Mouse (Mus musculus) CH12.LX (cell line): Measurements from ENCODE around the gene Laptm5. TPM values are rescaled to one million over a fixed set of nuclear protein-coding genes. Genes with fewer than 3 reads are reported as not detected.
A peak's percentile ranks its signal among the peaks of the same experiment; 100 is the strongest.

ENCODE experiments used
- DNase-seq: peaks from one replicate; pipeline ENCODE4 v3.0.0-alpha.2; 2013; ENCODE audit errors: extremely low read depth
- H3K27ac ChIP-seq: 2 replicates; pipeline ENCODE4 v1.5.1; 2012; ENCODE audit warnings: low read depth, mild to moderate bottlenecking, control low read depth, moderate library complexity; ENCODE audit not compliant: insufficient read depth
- H3K27me3 ChIP-seq: replicated peaks from 2 replicates; pipeline ENCODE3; 2012; ENCODE audit warnings: inconsistent platforms
- H3K36me3 ChIP-seq, 2 experiments: replicated peaks in 1 of 2; 2 replicates each; pipeline versions ENCODE3 to v1.6.1; 2012; ENCODE audit warnings: inconsistent platforms in 1 of 2, low read length in 1 of 2, mild to moderate bottlenecking in 1 of 2, mixed read lengths in 1 of 2, moderate library complexity in 1 of 2; ENCODE audit not compliant: control insufficient read depth in 1 of 2, insufficient read depth in 1 of 2
- H3K4me1 ChIP-seq, 2 experiments: 2 replicates each; pipeline ENCODE4 v1.6.1; 2012; ENCODE audit warnings: inconsistent platforms in 1 of 2, moderate library complexity in 1 of 2; ENCODE audit not compliant: insufficient read depth in 2 of 2, control insufficient read depth in 1 of 2
- H3K4me2 ChIP-seq: 2 replicates; pipeline ENCODE4 v1.6.1; 2012; ENCODE audit warnings: low read depth, mild to moderate bottlenecking, control low read depth; ENCODE audit not compliant: poor library complexity, insufficient read depth, severe bottlenecking
- H3K4me3 ChIP-seq, 3 experiments: fragments of 150-350 bp in 1 of 3; sonication (generic) in 1 of 3; replicated peaks in 1 of 3; 2 replicates each; pipeline versions ENCODE3 to v1.5.1; 2011 to 2012; ENCODE audit warnings: low read depth in 2 of 3, low read length in 2 of 3, mild to moderate bottlenecking in 2 of 3, moderate library complexity in 2 of 3, control low read depth in 1 of 3, improper control_type of control experiment in 1 of 3, inconsistent platforms in 1 of 3, mixed read lengths in 1 of 3; ENCODE audit not compliant: poor library complexity in 1 of 3
- H3K79me2 ChIP-seq: replicated peaks from 2 replicates; pipeline ENCODE4 v1.6.1; 2012; ENCODE audit warnings: mild to moderate bottlenecking, moderate library complexity; ENCODE audit not compliant: control insufficient read depth, poor library complexity, insufficient read depth, severe bottlenecking; ENCODE audit errors: extremely low read depth
- H3K9ac ChIP-seq: 2 replicates; pipeline ENCODE4 v1.6.1; 2012; ENCODE audit warnings: low read depth, mild to moderate bottlenecking, control low read depth, moderate library complexity; ENCODE audit not compliant: insufficient read depth
- H3K9me3 ChIP-seq: replicated peaks from 2 replicates; pipeline ENCODE3; 2012; ENCODE audit warnings: low read length, inconsistent platforms, mixed read lengths
- BHLHE40 ChIP-seq: IDR thresholded peaks from 2 replicates; pipeline ENCODE4 v1.6.1; 2011; ENCODE audit warnings: mild to moderate bottlenecking, low read depth, low read length, improper control_type of control experiment
- CHD1 ChIP-seq: IDR thresholded peaks from 2 replicates; pipeline ENCODE4 v1.6.1; 2012; ENCODE audit warnings: low read depth, low read length, improper control_type of control experiment, inconsistent platforms
- CHD2 ChIP-seq: IDR thresholded peaks from 2 replicates; pipeline ENCODE4 v1.6.1; 2011; ENCODE audit warnings: low read length, improper control_type of control experiment
- E2F4 ChIP-seq: IDR thresholded peaks from 2 replicates; pipeline ENCODE4 v1.6.1; 2011; ENCODE audit warnings: low read depth, low read length, improper control_type of control experiment; ENCODE audit not compliant: insufficient replicate concordance
- EP300 ChIP-seq: IDR thresholded peaks from 2 replicates; pipeline ENCODE4 v1.6.1; 2011; ENCODE audit warnings: low read length, improper control_type of control experiment
- ETS1 ChIP-seq: conservative IDR thresholded peaks from 2 replicates; pipeline ENCODE4 v1.6.1; 2012; ENCODE audit warnings: low read depth, mild to moderate bottlenecking, inconsistent platforms, low read length, improper control_type of control experiment, moderate library complexity
- HCFC1 ChIP-seq: IDR thresholded peaks from 2 replicates; pipeline ENCODE4 v1.6.1; 2012; ENCODE audit warnings: low read depth, mild to moderate bottlenecking, inconsistent platforms, low read length, improper control_type of control experiment
- IRF4 ChIP-seq: IDR thresholded peaks from 2 replicates; pipeline ENCODE4 v1.6.1; 2014; ENCODE audit warnings: low read depth, mild to moderate bottlenecking, inconsistent platforms, low read length, improper control_type of control experiment
- MAZ ChIP-seq: IDR thresholded peaks from 2 replicates; pipeline ENCODE4 v1.6.1; 2012; ENCODE audit warnings: low read depth, mild to moderate bottlenecking, inconsistent platforms, low read length, improper control_type of control experiment, moderate library complexity
- MEF2A ChIP-seq: IDR thresholded peaks from 2 replicates; pipeline ENCODE4 v1.6.1; 2014; ENCODE audit warnings: low read depth, mild to moderate bottlenecking, inconsistent platforms, low read length, improper control_type of control experiment, borderline replicate concordance
- MXI1 ChIP-seq: IDR thresholded peaks from 2 replicates; pipeline ENCODE4 v1.6.1; 2011; ENCODE audit warnings: mild to moderate bottlenecking, low read depth, low read length, improper control_type of control experiment
- PAX5 ChIP-seq: IDR thresholded peaks from 2 replicates; pipeline ENCODE4 v1.6.1; 2012; ENCODE audit warnings: low read length, inconsistent platforms, mixed read lengths
- POLR2A ChIP-seq: IDR thresholded peaks from 2 replicates; pipeline ENCODE4 v1.6.1; 2011; ENCODE audit warnings: low read depth, mild to moderate bottlenecking, improper control_type of control experiment, low read length
- RAD21 ChIP-seq: IDR thresholded peaks from 2 replicates; pipeline ENCODE4 v1.6.1; 2011; ENCODE audit warnings: low read depth, mild to moderate bottlenecking, low read length, improper control_type of control experiment, moderate library complexity
- RCOR1 ChIP-seq: conservative IDR thresholded peaks from 2 replicates; pipeline ENCODE4 v1.6.1; 2012; ENCODE audit warnings: low read depth, mild to moderate bottlenecking, inconsistent platforms, low read length, improper control_type of control experiment
- SIN3A ChIP-seq: IDR thresholded peaks from 2 replicates; pipeline ENCODE4 v1.6.1; 2012; ENCODE audit warnings: low read length, improper control_type of control experiment, inconsistent platforms
- SMC3 ChIP-seq: IDR thresholded peaks from 2 replicates; pipeline ENCODE4 v1.6.1; 2011; ENCODE audit warnings: low read depth, low read length, improper control_type of control experiment
- TBP ChIP-seq: conservative IDR thresholded peaks from 2 replicates; pipeline ENCODE4 v1.6.1; 2011; ENCODE audit warnings: low read depth, low read length, improper control_type of control experiment
- TCF12 ChIP-seq: IDR thresholded peaks from 2 replicates; pipeline ENCODE4 v1.6.1; 2014; ENCODE audit warnings: low read depth, mild to moderate bottlenecking, inconsistent platforms, low read length, improper control_type of control experiment
- USF2 ChIP-seq: conservative IDR thresholded peaks from 2 replicates; pipeline ENCODE4 v1.6.1; 2011; ENCODE audit warnings: low read depth, low read length, improper control_type of control experiment
- ZC3H11A ChIP-seq: IDR thresholded peaks from 2 replicates; pipeline ENCODE4 v1.6.1; 2012; ENCODE audit warnings: low read depth, mild to moderate bottlenecking, inconsistent platforms, low read length, improper control_type of control experiment
- ZMIZ1 ChIP-seq: IDR thresholded peaks from 2 replicates; pipeline ENCODE4 v1.6.1; 2012; ENCODE audit warnings: low read depth, mild to moderate bottlenecking, inconsistent platforms, low read length, improper control_type of control experiment
- ZNF384 ChIP-seq: IDR thresholded peaks from 2 replicates; pipeline ENCODE4 v1.6.1; 2012; ENCODE audit warnings: low read depth, low read length, improper control_type of control experiment, inconsistent platforms
- dilution Hi-C: fragments of 300-500 bp; cut with MboI; formaldehyde crosslinking; loops from 2 replicates; pipeline ENCODE4 v1.14.3; 2020; ENCODE audit warnings: low sequenced_read_pairs; ENCODE audit not compliant: extremely low pct_unique_long_range_greater_than_20kb, extremely low pct_ligation_motif_present
- in situ Hi-C: fragments of 300-500 bp; cut with MboI; formaldehyde crosslinking; loops from 3 replicates; pipeline ENCODE4 v1.14.3; 2019; ENCODE audit warnings: low sequenced_read_pairs, low pct_ligation_motif_present, low pct_unique_long_range_greater_than_20kb, mixed read lengths
- polyA plus RNA-seq: library from polyadenylated mRNA; unstranded; fragments of >175 nt; gene quantifications from 2 replicates; pipeline ENCODE4 v1.2.1, GENCODE M21; 2012; ENCODE audit warnings: low read depth; ENCODE audit not compliant: insufficient read length
- total RNA-seq, 2 experiments: library from RNA; depleted of rRNA; stranded (reverse); fragments of 300-350 nt in 1 of 2; fragments of >200 nt in 1 of 2; gene quantifications; 2 replicates each; pipeline ENCODE4 v1.2.3; 2012 to 2014

Gene Laptm5
- total and polyA plus RNA-seq, 3 experiments = 41.1 to 594 (median 225) TPM

DNA sequence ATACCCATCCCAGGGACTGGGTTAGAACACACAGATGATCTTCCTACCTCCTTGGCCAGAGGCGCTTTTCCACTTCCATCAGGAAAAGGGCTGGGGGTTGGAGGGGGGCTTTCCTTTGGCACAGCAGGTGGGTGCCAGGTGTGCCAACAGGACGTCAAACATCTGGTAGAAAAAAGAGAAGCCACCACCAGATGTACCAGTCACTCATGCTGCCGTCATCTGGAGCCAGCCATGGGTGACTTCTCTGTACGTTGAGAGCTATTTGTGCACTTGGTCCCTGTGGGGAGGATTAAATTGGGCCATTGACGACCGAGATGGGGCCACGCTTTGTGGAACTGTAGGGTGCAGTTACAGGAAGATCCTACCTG is 2.7 kb downstream of the Laptm5 start:
- Histone ChIP-seq H3K4me3 (peak overlapping the region; percentile 68 to 84 (median 75)), H3K4me1 (peaks cover 15 to 60% of the 10 kb centered on the region in 2 experiments), H3K27ac (peak overlapping the region; percentile 59), H3K9me3 (no peaks in the 10 kb centered on the region), H3K4me2 (peak overlapping the region; percentile 85), H3K79me2 (peaks cover 88% of the 10 kb centered on the region), H3K9ac (peak overlapping the region; percentile 98), H3K27me3 (no peaks in the 10 kb centered on the region), H3K36me3 (peaks cover 27 to 54% of the 10 kb centered on the region in 2 experiments)
- peak; percentile 75 for DNase-seq
- dilution Hi-C loops = no loop called here
- in situ Hi-C loops = no loop called here
- peak; percentile 53; the same call in 1 of the 2 replicates for TF ChIP-seq SIN3A
- peak; percentile 96 for TF ChIP-seq ETS1
- TF ChIP-seq USF2 = no peak
- TF ChIP-seq ZMIZ1 = no peak
- TF ChIP-seq MEF2A = peak; percentile 92
- no peak for TF ChIP-seq E2F4
- no peak for TF ChIP-seq CHD2
- peak; percentile 76; the same call in 1 of the 2 replicates for TF ChIP-seq EP300
- no peak for TF ChIP-seq ZC3H11A
- TF ChIP-seq TCF12 = peak; percentile 99
- TF ChIP-seq MXI1 = peak; percentile 10; the same call in 1 of the 2 replicates
- no peak for TF ChIP-seq RAD21
- no peak for TF ChIP-seq RCOR1
- peak; percentile 56; the same call in 1 of the 2 replicates for TF ChIP-seq ZNF384
- no peak for TF ChIP-seq MAZ
- no peak for TF ChIP-seq CHD1
- peak; percentile 12; the same call in 1 of the 2 replicates for TF ChIP-seq IRF4
- TF ChIP-seq TBP = no peak
- no peak for TF ChIP-seq POLR2A
- peak; percentile 79 for TF ChIP-seq BHLHE40
- TF ChIP-seq PAX5 = no peak
- no peak for TF ChIP-seq SMC3
- TF ChIP-seq, all 38 proteins: peak for 9

- DNase-seq = no peak
- H3K36me3 ChIP-seq = peaks cover 27 to 59% of the 10 kb centered on the region in 2 experiments
- H3K4me2 ChIP-seq = peak overlapping the region; percentile 85
- H3K9me3 ChIP-seq = no peaks in the 10 kb centered on the region
- H3K27ac ChIP-seq = peak overlapping the region; percentile 61
- H3K79me2 ChIP-seq = peaks cover 93% of the 10 kb centered on the region
- no peak for TF ChIP-seq HCFC1
- TF ChIP-seq CHD1 = 0 out of 2 replicates have a peak, but pooled peaks have one; percentile 40
- TF ChIP-seq MAZ = no peak
- dilution Hi-C loops (no loop called here), in situ Hi-C loops (no loop called here)
- H3K9ac ChIP-seq = peak overlapping the region; percentile 98
- peak overlapping the region; percentile 68 to 84 (median 75) for H3K4me3 ChIP-seq
- peaks cover 19 to 66% of the 10 kb centered on the region in 2 experiments for H3K4me1 ChIP-seq
- no peaks in the 10 kb centered on the region for H3K27me3 ChIP-seq
Observed at GRCm38 (mm10) chr4:130916639-130917038, 3.7 kb downstream of the Laptm5 start.
